Mouse (Mus musculus) effector memory CD4-positive, alpha-beta T cell, adult 7 months (primary cell): ENCODE results near the gene Mllt11. TPM values are rescaled to one million over a fixed set of nuclear protein-coding genes. Genes with fewer than 3 reads are reported as not detected.

Experiments
- polyA plus RNA-seq: library from polyadenylated mRNA; unstranded; fragments of 100-300 nt; shearing (Covaris generic); gene quantifications from one replicate; pipeline ENCODE4 v1.2.1, GENCODE M21; 2017

Mllt11 gene
- polyA plus RNA-seq, result 8.7 TPM

GRCm38 (mm10) chr3:95231298-95232221 lies at the start of gene Mllt11:
Gene Mllt11, minus strand, starts transcription at chr3:95232171.

GRCm38 (mm10) chr3:95281216-95282126 lies 49.5 kb upstream of the Mllt11 start, which contains the start of the genes Mindy1 and Prune1:
Gene Mindy1, plus strand, starts transcription at chr3:95281345.
Gene Prune1, minus strand, starts transcription at chr3:95282076.

GRCm38 (mm10) chr3:95250783-95251424 lies 18.9 kb upstream of the Mllt11 start, which contains the start of gene Bnipl:
Gene Bnipl, minus strand, starts transcription at chr3:95251193.

DNA sequence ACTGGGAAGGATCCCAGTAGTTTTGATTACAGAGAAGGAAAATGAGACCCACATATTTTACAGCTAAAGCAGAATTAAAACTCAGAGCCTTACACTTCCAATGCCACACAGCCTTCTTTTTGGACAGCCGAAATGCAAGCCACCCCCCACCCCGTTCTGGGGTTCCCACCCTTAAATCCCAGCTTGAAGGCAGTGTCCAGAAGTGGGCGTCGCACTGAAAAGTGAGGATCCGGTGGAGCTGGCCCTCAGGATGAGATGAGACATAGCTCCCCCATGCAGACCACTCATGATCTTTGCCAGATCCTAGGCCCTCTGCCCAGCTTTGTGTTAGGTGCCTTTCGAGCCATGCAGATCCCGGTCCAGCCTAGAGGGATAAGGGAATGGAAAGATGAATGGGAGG lies 9.5 kb upstream of the Mllt11 start, which contains the start of gene Gm128:
Gene Gm128, minus strand, starts transcription at position 101 of the 400 bp plus-strand sequence.

GRCm38 (mm10) chr3:95228148-95228893 lies 3.6 kb downstream of the Mllt11 start, which contains the start of gene Cdc42se1:
Gene Cdc42se1, plus strand, starts transcription at chr3:95228732.

GRCm38 (mm10) chr3:95217255-95218134 lies 14.5 kb downstream of the Mllt11 start, which contains the start of gene Gabpb2:
Gene Gabpb2, minus strand, starts transcription at chr3:95217916.

Other genes with a start within 250 kb of the Mllt11 start
- 42.4 TPM for gene Zfp687, start 216.7 kb downstream of the Mllt11 start, polyA plus RNA-seq
- 289 TPM for gene Psmd4, start 189.6 kb downstream of the Mllt11 start, polyA plus RNA-seq
- gene Pip5k1a, start 125.2 kb downstream of the Mllt11 start, polyA plus RNA-seq, result 31.1 TPM
- gene Vps72, start 121.1 kb downstream of the Mllt11 start, polyA plus RNA-seq, result 82.6 TPM
- 1.4 TPM for gene Tmod4, start 107.7 kb downstream of the Mllt11 start, polyA plus RNA-seq
- 58.6 TPM for gene Scnm1, start 98.2 kb downstream of the Mllt11 start, polyA plus RNA-seq
- gene Lysmd1, start 98.1 kb downstream of the Mllt11 start, polyA plus RNA-seq, result 29.5 TPM
- gene Tnfaip8l2, start 89.8 kb downstream of the Mllt11 start, polyA plus RNA-seq, result 282 TPM
- 1.2 TPM for gene Sema6c, start 71.7 kb downstream of the Mllt11 start, polyA plus RNA-seq
- gene Gabpb2, start 14.3 kb downstream of the Mllt11 start, polyA plus RNA-seq, result 22.4 TPM
- gene Cdc42se1, start 3.4 kb downstream of the Mllt11 start, polyA plus RNA-seq, result 307 TPM
- gene Gm128, start 9.4 kb upstream of the Mllt11 start, polyA plus RNA-seq, result 0.77 TPM
- gene Bnipl, start 19.0 kb upstream of the Mllt11 start, polyA plus RNA-seq, result not detected
- gene Mindy1, start 49.2 kb upstream of the Mllt11 start, polyA plus RNA-seq, result 27.4 TPM
- 8.4 TPM for gene Prune1, start 49.9 kb upstream of the Mllt11 start, polyA plus RNA-seq
- 2.0 TPM for gene Anxa9, start 75.0 kb upstream of the Mllt11 start, polyA plus RNA-seq
- 204 TPM for gene Cers2, start 82.6 kb upstream of the Mllt11 start, polyA plus RNA-seq
- gene Setdb1, start 125.0 kb upstream of the Mllt11 start, polyA plus RNA-seq, result 20.6 TPM
- gene 4930558C23Rik, start 170.7 kb upstream of the Mllt11 start, polyA plus RNA-seq, result not detected
- 57.2 TPM for gene Arnt, start 202.2 kb upstream of the Mllt11 start, polyA plus RNA-seq